Mouse (Mus musculus): Measurements from ENCODE around the gene Hes2. TPM values are rescaled to one million over a fixed set of nuclear protein-coding genes. Genes with fewer than 3 reads are reported as not detected.

The Hes2 gene
- polyA plus RNA-seq, 1 experiment from 2014 or later, result not detected

GRCm38 (mm10) chr4:152130771-152131653 is 27.7 kb upstream of the Hes2 start:
- no peak for TF ChIP-seq EP300 (IDR thresholded peaks at IDR 0.05; ENCODE audit: low read depth)
- peak; percentile 57 for TF ChIP-seq CTCF (IDR thresholded peaks at IDR 0.05; ENCODE audit: low read depth)
- Histone ChIP-seq H3K4me1 (ENCODE audit: insufficient read depth) (peaks cover 24% of the 10 kb centered on the region), H3K27ac (ENCODE audit: low read depth) (no peak overlapping the region), H3K9ac (replicated peaks) (peak overlapping the region; percentile 34; the same call in 1 of the 2 replicates), H3K9me3 (ENCODE audit: low read length) (no peaks in the 10 kb centered on the region), H3K4me2 (ENCODE audit: low read depth, low read length) (peak overlapping the region; percentile 64), H3K4me3 (ENCODE audit: low read depth, low read length) (peak overlapping the region; percentile 33), H3K27me3 (ENCODE audit: insufficient read depth, low read length) (peaks cover 82% of the 10 kb centered on the region), H3K36me3 (replicated peaks; ENCODE audit: insufficient read depth, low read length) (no peaks in the 10 kb centered on the region)
- WGBS (ENCODE audit: insufficient replicate concordance), result 2% methylated on average over 71 of the region's 85 CpGs
- peak; percentile 76 for ATAC-seq
- peak; percentile 67 for DNase-seq

GRCm38 (mm10) chr4:152131809-152132771 is 26.6 kb upstream of the Hes2 start:
- H3K4me1 ChIP-seq (ENCODE audit: insufficient read depth), result peaks cover 22% of the 10 kb centered on the region
- H3K27me3 ChIP-seq (ENCODE audit: insufficient read depth, low read length), result peaks cover 71% of the 10 kb centered on the region
- H3K4me2 ChIP-seq (ENCODE audit: low read depth, low read length), result peak overlapping the region; percentile 64
- H3K9me3 ChIP-seq (ENCODE audit: low read length), result no peaks in the 10 kb centered on the region
- H3K36me3 ChIP-seq (replicated peaks; ENCODE audit: insufficient read depth, low read length), result no peaks in the 10 kb centered on the region
- ATAC-seq, result no peak
- H3K9ac ChIP-seq (replicated peaks), result no peak overlapping the region
- peak overlapping the region; percentile 33 for H3K4me3 ChIP-seq (ENCODE audit: low read depth, low read length)
- no peak for DNase-seq
- H3K27ac ChIP-seq (ENCODE audit: low read depth), result no peak overlapping the region
- WGBS (ENCODE audit: insufficient replicate concordance), result 8% methylated on average over 50 of the region's 50 CpGs
- TF ChIP-seq CTCF (IDR thresholded peaks at IDR 0.05; ENCODE audit: low read depth) (no peak), EP300 (IDR thresholded peaks at IDR 0.05; ENCODE audit: low read depth) (no peak)

- DNase-seq, result no peak
- Histone ChIP-seq H3K4me2 (ENCODE audit: low read depth, low read length) (no peak overlapping the region), H3K9me3 (ENCODE audit: low read length) (no peaks in the 10 kb centered on the region), H3K27me3 (ENCODE audit: insufficient read depth, low read length) (peaks cover 65% of the 10 kb centered on the region), H3K36me3 (replicated peaks; ENCODE audit: insufficient read depth, low read length) (no peaks in the 10 kb centered on the region), H3K4me3 (ENCODE audit: low read depth, low read length) (no peak overlapping the region), H3K27ac (ENCODE audit: low read depth) (no peak overlapping the region), H3K4me1 (ENCODE audit: insufficient read depth) (peaks cover 22% of the 10 kb centered on the region), H3K9ac (replicated peaks) (no peak overlapping the region)
- WGBS (ENCODE audit: insufficient replicate concordance), result 27% methylated on average over 10 of the region's 10 CpGs
- ATAC-seq, result no peak
- TF ChIP-seq CTCF (IDR thresholded peaks at IDR 0.05; ENCODE audit: low read depth) (no peak), EP300 (IDR thresholded peaks at IDR 0.05; ENCODE audit: low read depth) (no peak)
These were observed 25.9 kb upstream of the Hes2 start for GRCm38 (mm10) chr4:152132772-152133169.

- Histone ChIP-seq H3K27ac (ENCODE audit: low read depth) (no peak overlapping the region), H3K36me3 (replicated peaks; ENCODE audit: insufficient read depth, low read length) (no peaks in the 10 kb centered on the region), H3K4me2 (ENCODE audit: low read depth, low read length) (no peak overlapping the region), H3K4me3 (ENCODE audit: low read depth, low read length) (no peak overlapping the region), H3K9me3 (ENCODE audit: low read length) (no peaks in the 10 kb centered on the region), H3K9ac (replicated peaks) (no peak overlapping the region), H3K27me3 (ENCODE audit: insufficient read depth, low read length) (peaks cover 61% of the 10 kb centered on the region), H3K4me1 (ENCODE audit: insufficient read depth) (peaks cover 24% of the 10 kb centered on the region)
- no peak for ATAC-seq
- DNase-seq, result no peak
- TF ChIP-seq CTCF (IDR thresholded peaks at IDR 0.05; ENCODE audit: low read depth) (no peak), EP300 (IDR thresholded peaks at IDR 0.05; ENCODE audit: low read depth) (no peak)
- WGBS (ENCODE audit: insufficient replicate concordance), result 55% methylated on average over 5 of the region's 5 CpGs
These were observed 25.5 kb upstream of the Hes2 start for GRCm38 (mm10) chr4:152133213-152133612.

GRCm38 (mm10) chr4:152134507-152134906 is 24.2 kb upstream of the Hes2 start:
- Histone ChIP-seq H3K9ac (replicated peaks) (no peak overlapping the region), H3K4me2 (ENCODE audit: low read depth, low read length) (no peak overlapping the region), H3K4me1 (ENCODE audit: insufficient read depth) (peaks cover 20% of the 10 kb centered on the region), H3K4me3 (ENCODE audit: low read depth, low read length) (no peak overlapping the region), H3K27me3 (ENCODE audit: insufficient read depth, low read length) (peaks cover 48% of the 10 kb centered on the region), H3K36me3 (replicated peaks; ENCODE audit: insufficient read depth, low read length) (no peaks in the 10 kb centered on the region), H3K27ac (ENCODE audit: low read depth) (no peak overlapping the region), H3K9me3 (ENCODE audit: low read length) (no peaks in the 10 kb centered on the region)
- DNase-seq, result peak; percentile 69
- ATAC-seq, result no peak
- no peak for TF ChIP-seq EP300 (IDR thresholded peaks at IDR 0.05; ENCODE audit: low read depth)
- peak; percentile 86 for TF ChIP-seq CTCF (IDR thresholded peaks at IDR 0.05; ENCODE audit: low read depth)

GRCm38 (mm10) chr4:152135363-152135762 is 23.3 kb upstream of the Hes2 start:
- no peaks in the 10 kb centered on the region for H3K36me3 ChIP-seq (replicated peaks; ENCODE audit: insufficient read depth, low read length)
- no peak overlapping the region for H3K27ac ChIP-seq (ENCODE audit: low read depth)
- H3K9ac ChIP-seq (replicated peaks), result no peak overlapping the region
- H3K9me3 ChIP-seq (ENCODE audit: low read length), result no peaks in the 10 kb centered on the region
- TF ChIP-seq EP300 (IDR thresholded peaks at IDR 0.05; ENCODE audit: low read depth) (no peak), CTCF (IDR thresholded peaks at IDR 0.05; ENCODE audit: low read depth) (no peak)
- no peak overlapping the region for H3K4me2 ChIP-seq (ENCODE audit: low read depth, low read length)
- no peak for ATAC-seq
- H3K27me3 ChIP-seq (ENCODE audit: insufficient read depth, low read length), result peaks cover 39% of the 10 kb centered on the region
- no peak overlapping the region for H3K4me3 ChIP-seq (ENCODE audit: low read depth, low read length)
- 84% methylated on average over 12 of the region's 12 CpGs for WGBS (ENCODE audit: insufficient replicate concordance)
- DNase-seq, result no peak
- peaks cover 18% of the 10 kb centered on the region for H3K4me1 ChIP-seq (ENCODE audit: insufficient read depth)

Measured in liver, postnatal 0 days (tissue).